Mouse (Mus musculus): ENCODE measurements around the gene Klrb1. TPM values are rescaled to one million over a fixed set of nuclear protein-coding genes. Genes with fewer than 3 reads are reported as not detected.

Klrb1 gene
- polyA plus RNA-seq, 1 experiment from 2014 or later = not detected

- Histone ChIP-seq H3K9me3 (ENCODE audit: control insufficient read depth, low read length) (no peaks in the 10 kb centered on the region), H3K27me3 (replicated peaks; ENCODE audit: control insufficient read depth, insufficient read depth, low read length) (no peaks in the 10 kb centered on the region), H3K4me1 (replicated peaks; ENCODE audit: control insufficient read depth, insufficient read depth, low read length) (no peaks in the 10 kb centered on the region), H3K4me3 (ENCODE audit: low read depth, low read length) (no peak within 1 kb of the TSS), H3K27ac (ENCODE audit: low read depth) (no peak within 1 kb of the TSS), H3K4me2 (ENCODE audit: low read length) (no peak within 1 kb of the TSS), H3K36me3 (ENCODE audit: control insufficient read depth, insufficient read depth, low read length) (no peaks in the 10 kb centered on the region), H3K9ac (ENCODE audit: low read length) (no peak within 1 kb of the TSS)
- DNase-seq (ENCODE audit: low spot score) = no peak
- 12% methylated on average over 1 of the region's 1 CpGs for WGBS
- peak; percentile 40 for ATAC-seq (replicated peaks; ENCODE audit: low FRiP score, low TSS enrichment, low read depth)
Observed at GRCm38 (mm10) chr6:128662206-128662605, 60.7 kb downstream of the Klrb1 start, which contains the start of gene Clec2h. Clec2h (plus strand) TSS chr6:128662385.

- WGBS = 93% methylated on average over 1 of the region's 1 CpGs
- Histone ChIP-seq H3K9ac (ENCODE audit: low read length) (no peak overlapping the region), H3K36me3 (ENCODE audit: control insufficient read depth, insufficient read depth, low read length) (no peaks in the 10 kb centered on the region), H3K4me2 (ENCODE audit: low read length) (no peak overlapping the region), H3K27me3 (replicated peaks; ENCODE audit: control insufficient read depth, insufficient read depth, low read length) (no peaks in the 10 kb centered on the region), H3K9me3 (ENCODE audit: control insufficient read depth, low read length) (no peaks in the 10 kb centered on the region), H3K27ac (ENCODE audit: low read depth) (no peak overlapping the region), H3K4me3 (ENCODE audit: low read depth, low read length) (no peak overlapping the region), H3K4me1 (replicated peaks; ENCODE audit: control insufficient read depth, insufficient read depth, low read length) (no peaks in the 10 kb centered on the region)
- DNase-seq (ENCODE audit: low spot score) = no peak
- ATAC-seq (replicated peaks; ENCODE audit: low FRiP score, low TSS enrichment, low read depth) = no peak
Observed at GRCm38 (mm10) chr6:128661249-128661648, 61.6 kb downstream of the Klrb1 start.

Other genes with a start within 250 kb of the Klrb1 start
- gene Pzp, start 196.3 kb downstream of the Klrb1 start, polyA plus RNA-seq (2014; fragmentation: Nextera tagmentation; extraction: Ambion mirVana) = 0.05 TPM in 1 of 2 replicates, not detected in the other
- 2.5 and 3.5 TPM in 2 replicates for gene A2ml1, start 141.5 kb downstream of the Klrb1 start, polyA plus RNA-seq (2014; fragmentation: Nextera tagmentation; extraction: Ambion mirVana)
- not detected in 2 replicates for gene Klrb1a, start 99.5 kb downstream of the Klrb1 start, polyA plus RNA-seq (2014; fragmentation: Nextera tagmentation; extraction: Ambion mirVana)
- gene Clec2h, start 60.7 kb downstream of the Klrb1 start, polyA plus RNA-seq (2014; fragmentation: Nextera tagmentation; extraction: Ambion mirVana) = 0.60 and 0.73 TPM in 2 replicates
- gene Klrb1c, start 66.2 kb upstream of the Klrb1 start, polyA plus RNA-seq (2014; fragmentation: Nextera tagmentation; extraction: Ambion mirVana) = 0.20 and 0.26 TPM in 2 replicates
- gene Gm44511, start 103.3 kb upstream of the Klrb1 start, polyA plus RNA-seq (2014; fragmentation: Nextera tagmentation; extraction: Ambion mirVana) = 0.62 TPM in 1 of 2 replicates, not detected in the other
- gene Klrb1b, start 103.3 kb upstream of the Klrb1 start, polyA plus RNA-seq (2014; fragmentation: Nextera tagmentation; extraction: Ambion mirVana) = 0.19 and 0.67 TPM in 2 replicates
- gene Clec2i, start 164.5 kb upstream of the Klrb1 start, polyA plus RNA-seq (2014; fragmentation: Nextera tagmentation; extraction: Ambion mirVana) = 0.19 TPM in 1 of 2 replicates, not detected in the other
- 1.8 and 3.0 TPM in 2 replicates for gene BC035044, start 168.1 kb upstream of the Klrb1 start, polyA plus RNA-seq (2014; fragmentation: Nextera tagmentation; extraction: Ambion mirVana)
- gene Clec2g, start 211.3 kb upstream of the Klrb1 start, polyA plus RNA-seq (2014; fragmentation: Nextera tagmentation; extraction: Ambion mirVana) = not detected in 2 replicates

All from intestine, embryonic 14.5 days (tissue).